Mouse (Mus musculus): ENCODE data around the gene Traf3.

Gene Traf3

GRCm38 (mm10) chr12:111165831-111166591 lies at the start of gene Traf3:
TSS of gene Traf3 (plus strand) at chr12:111166370.
- in situ Hi-C loops (cut with MboI), result no loop called here

DNA sequence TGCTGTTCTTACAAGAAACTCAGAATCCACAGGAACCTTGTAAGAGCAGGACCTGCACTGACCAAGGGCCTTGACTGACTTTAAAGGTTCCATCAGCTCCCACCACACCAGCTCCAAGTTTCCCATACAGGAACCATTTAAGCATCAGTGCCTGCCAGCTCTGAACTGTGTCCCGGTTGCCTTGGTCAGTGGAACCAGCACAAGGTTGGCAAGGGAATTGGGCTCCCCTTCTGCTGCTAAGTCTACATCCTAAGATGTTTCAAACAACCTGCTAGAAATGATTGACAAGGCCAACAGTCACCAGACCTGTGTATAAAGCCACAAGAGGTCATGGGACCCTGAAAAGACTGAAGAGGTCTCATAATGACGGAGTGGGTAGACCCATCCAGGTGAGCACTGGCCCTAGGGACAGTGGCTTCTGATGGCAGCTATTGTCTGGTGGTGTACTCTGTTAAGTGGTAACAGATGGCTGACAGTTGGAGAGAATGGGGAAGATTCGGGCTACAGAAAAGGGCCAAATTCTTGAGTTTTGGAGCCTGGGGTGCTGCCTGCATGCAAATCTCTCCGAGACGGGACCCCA lies 46.6 kb upstream of the Traf3 start:
- in situ Hi-C loops (cut with MboI), result no loop called here

DNA sequence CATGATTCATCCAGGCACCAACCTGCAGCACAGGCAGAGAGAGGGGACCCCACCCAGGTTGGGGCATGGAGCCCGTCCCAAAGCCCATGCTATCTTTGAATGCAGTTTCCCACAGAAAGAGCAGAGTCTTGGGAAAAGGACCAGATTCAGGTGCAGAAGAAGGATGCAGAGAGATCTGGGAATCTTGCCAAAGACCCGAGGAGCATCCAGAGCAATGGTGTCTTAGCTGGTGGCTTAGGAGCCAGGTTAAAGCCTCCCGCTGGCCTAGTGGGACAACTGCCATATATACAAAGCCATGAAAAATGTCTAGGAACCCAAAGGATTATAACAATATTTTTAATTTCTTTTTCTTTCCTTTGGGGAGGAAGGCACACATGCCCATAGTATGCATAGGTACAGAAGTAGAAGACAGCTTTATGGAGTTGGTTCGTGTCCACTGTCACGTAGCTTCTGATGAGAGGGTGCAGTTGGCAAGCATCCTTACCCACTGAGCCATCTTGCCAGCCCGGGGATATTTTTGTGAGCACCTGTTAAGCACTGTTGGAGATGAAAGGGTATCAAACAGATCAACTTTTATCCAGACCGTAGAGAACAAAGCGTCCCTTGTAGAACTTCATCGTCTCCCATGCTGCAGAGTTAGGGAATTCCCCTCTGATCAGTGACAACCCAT lies 45.1 kb upstream of the Traf3 start:
- in situ Hi-C loops (cut with MboI), result no loop called here

DNA sequence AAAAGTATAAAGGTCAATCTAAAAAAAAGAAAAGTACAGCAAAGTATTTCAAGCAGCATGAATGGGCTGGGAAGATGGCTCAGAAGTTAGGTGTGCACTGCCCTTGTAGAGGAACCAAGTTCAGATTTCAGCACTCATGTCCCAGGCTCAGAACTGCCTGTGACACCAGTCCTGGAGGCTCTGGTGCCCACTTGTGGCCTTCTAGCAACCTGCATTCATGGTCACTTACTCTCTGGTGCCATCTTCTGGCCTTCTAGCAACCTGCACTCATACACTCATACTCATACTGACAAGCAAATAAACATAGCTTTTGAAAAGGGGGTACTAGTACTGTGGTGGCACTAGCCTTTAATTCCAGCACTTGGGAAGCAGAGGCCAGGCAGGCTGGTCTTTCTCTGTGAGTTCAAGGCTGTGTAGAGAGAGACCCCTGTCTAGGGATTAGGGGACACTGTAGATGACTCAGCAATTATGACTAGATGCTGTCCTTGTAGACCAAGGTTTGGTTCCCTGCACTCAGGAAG lies 43.8 kb upstream of the Traf3 start:
- in situ Hi-C loops (cut with MboI), result no loop called here

DNA sequence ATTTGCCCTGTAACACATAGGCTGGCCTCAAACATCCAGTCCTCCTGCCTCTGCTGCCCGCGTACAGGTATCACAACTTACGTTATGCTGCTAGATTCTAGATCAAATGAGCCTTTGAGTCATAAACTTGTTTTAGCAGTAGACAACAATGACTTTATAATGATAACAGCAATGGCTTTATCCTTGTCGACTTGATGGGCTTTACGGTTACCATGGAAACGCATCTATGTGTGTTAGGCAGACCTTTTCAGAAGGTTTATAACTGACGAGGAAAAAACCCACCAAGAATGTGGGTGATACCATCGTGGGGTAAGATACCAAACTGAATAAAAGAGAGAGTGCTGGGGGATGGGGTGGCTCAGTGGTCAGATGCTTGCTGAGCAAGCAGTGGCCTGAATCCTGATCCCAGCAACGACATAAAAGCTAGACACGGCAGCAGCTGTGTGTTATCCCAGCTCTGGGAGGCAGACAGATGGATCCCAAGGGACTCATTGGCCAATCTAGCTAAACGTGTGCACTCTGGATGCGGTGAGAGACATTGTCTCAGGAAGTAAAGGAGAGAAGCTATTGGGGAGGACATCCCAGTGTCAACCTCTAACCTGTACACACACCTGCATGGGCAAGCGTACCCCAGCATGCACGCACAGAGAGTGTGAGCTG lies 41.4 kb upstream of the Traf3 start:
- in situ Hi-C loops (cut with MboI), result no loop called here

DNA sequence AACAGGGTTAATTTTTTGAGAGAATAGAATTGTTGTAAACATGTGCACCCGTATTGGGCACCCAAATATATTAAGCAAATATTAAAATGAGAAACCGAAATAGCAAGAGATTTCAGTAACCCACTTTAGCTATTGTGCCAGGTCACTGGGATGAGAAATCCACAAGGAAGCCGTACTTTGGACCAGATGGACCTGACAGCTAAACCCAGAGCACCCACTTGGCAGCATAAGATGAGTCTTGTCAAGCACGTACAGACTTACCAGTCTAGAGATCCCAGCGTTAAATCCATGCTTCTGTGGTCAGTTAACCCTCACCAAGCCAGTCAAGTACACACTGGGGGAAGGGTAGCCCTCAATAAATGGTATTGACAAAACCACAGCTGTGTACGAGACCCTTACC lies 40.5 kb upstream of the Traf3 start:
- in situ Hi-C loops (cut with MboI), result no loop called here

DNA sequence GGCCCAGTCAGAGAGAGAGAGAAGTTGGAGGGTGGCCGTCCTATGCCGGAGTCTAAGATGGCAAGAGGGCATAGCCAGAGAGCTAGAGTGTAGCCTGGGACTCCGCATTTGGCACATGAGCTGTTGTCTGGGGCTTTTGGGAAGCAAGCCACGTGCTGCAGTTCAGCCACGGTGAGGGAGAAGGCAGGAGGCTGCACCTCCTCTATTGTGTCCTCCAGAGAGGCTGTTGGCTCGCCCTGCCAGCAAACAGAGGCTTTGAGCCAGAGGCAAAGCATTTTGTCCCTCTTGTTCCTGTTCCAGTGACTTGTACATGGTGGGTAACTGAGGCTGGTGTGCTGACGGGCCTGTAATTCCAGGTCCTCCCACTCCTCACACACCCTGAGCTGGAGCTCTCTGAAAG lies 32.0 kb upstream of the Traf3 start:
- in situ Hi-C loops (cut with MboI), result no loop called here

DNA sequence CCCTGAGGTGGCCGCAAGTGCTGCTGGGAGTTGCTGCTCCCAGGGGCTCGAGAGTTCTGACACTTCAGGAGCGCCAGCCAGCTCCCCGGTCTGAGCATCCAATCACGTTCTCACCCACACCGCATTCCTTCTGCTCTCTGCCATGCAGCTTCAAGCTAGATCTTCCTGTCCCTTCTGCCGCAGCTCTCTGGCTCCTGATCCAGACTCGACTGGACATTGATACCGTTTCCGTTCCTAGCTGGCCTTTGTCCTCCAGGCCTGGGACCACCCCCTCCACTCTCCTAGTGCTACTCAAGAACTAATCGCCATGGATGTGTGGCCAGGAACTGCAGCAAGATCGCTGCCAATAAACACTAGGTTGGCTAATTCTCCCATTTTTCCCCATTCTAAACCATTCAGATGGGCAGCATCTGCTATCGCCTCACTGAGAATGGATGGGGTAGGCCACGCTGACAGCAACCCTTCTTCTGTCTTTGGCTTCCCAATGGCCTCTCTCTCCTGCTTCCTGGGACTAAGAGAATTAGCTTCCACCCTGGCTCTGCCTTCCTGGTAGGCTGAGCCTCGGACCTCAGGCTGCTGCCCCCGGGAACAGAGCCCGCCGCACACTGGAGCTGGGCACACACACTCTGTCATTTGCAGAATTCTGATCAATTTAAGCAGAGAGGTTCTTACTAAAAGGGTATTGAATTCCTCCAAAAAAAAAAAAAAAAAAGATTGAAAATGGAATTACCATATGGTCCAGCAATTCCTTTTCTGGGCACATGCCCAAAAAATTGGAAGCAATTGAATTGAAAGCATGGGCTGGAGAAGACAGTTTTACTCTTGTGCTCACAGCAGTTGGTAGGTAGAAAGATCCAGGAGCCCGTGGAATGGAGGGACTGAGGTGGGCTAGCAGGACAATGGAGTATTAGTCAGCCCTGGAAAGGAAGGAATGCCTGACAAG lies 31.1 kb upstream of the Traf3 start:
- in situ Hi-C loops (cut with MboI), result no loop called here

GRCm38 (mm10) chr12:111135953-111136352 lies 30.2 kb upstream of the Traf3 start:
- in situ Hi-C loops (cut with MboI), result no loop called here

DNA sequence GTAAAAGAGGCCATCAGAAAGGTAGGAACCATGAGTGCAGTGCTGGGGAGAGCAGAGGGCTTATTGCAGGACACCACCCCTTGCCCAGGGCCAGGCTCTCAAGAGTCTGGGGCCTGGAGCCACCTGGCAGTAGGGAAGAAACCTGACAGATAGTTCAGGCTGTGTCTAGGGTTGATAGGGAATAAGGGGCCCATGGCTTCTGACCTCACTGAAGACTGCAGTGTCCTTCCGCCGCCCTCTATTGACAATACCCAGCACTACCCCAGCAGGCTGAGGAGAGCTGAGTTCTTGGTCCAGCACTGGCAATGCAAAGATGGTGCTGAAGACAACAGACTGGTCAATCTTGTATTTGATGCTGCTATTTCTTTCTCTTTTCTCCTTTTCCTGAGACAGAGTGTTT lies 29.1 kb upstream of the Traf3 start:
- in situ Hi-C loops (cut with MboI), result no loop called here

DNA sequence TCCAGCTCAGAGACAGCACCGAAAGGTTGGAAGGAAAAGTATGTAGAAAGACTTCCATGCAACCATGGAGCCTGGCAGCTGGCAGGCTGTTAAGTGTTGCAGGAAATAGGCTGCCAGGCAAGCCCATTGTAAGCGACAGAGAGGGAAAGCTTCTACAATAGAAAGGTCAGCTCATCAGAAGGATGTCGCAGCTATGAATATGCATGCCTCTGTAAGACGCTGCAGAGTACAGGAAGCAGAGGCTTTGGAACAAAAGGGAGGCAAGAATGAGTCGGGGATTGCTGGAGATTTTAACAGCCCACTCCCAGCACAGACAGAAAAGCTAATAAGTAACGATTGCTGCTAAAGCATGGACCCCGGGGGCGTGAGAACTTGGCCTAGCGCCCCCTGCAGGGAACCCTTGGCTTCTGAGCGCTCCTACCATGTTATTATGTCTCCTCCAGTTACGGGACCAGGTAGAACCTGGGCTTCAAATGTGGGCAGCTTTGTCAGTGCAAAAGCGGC lies 23.1 kb upstream of the Traf3 start:
- in situ Hi-C loops (cut with MboI), result no loop called here

DNA sequence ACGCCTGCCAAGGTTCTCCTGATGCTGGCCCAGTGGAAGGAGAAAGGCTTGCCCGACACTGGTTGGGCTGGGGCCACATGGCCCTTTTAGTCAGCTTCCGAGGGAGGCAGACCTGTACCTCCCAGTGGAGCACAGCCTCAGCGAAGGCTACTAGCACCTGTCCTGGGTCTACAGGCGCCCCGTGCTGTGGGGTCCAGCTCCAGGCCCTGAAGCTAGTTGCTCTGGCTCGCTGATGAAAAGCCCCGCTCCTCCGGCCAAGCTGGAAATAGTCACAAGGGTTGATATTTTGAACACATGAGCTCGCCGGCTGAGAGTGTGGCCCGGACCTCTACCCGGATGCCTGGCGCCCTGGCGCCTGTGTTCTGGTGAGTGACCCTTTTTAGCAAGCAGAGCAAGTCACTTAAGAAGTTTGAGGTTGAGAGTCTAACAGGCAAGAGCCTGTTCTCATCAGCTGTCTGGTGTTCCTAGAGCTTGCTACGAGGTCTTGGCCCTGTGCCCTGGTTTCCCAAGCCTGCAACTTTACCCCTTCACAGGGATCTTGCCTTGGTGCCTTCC lies 22.6 kb upstream of the Traf3 start:
- in situ Hi-C loops (cut with MboI), result no loop called here

- in situ Hi-C loops (cut with MboI), result no loop called here
Observed at GRCm38 (mm10) chr12:111144598-111144997, 21.6 kb upstream of the Traf3 start.

DNA sequence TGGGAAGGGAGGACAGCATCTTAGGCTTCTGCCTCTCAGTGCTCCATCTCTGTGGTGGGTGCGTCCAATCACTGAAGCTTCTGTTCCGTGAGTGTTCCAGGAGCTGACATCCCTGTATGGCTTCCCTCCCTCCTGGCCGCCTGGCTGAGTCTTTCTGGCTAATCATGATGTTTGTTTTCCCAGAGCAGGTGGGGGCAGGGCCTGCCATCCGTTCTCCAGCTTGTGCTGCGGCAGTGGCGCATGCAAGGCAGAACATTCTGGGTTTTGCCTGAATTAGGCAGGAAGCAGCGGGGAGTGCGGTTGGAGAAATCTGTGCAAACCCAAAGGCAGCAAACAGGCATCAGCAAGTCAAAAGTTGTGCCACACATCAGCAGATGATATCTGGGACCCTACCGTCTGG lies 20.9 kb upstream of the Traf3 start:
- in situ Hi-C loops (cut with MboI), result no loop called here

- in situ Hi-C loops (cut with MboI), result no loop called here
Observed at GRCm38 (mm10) chr12:111149495-111150235, 16.5 kb upstream of the Traf3 start.

GRCm38 (mm10) chr12:111150236-111150596 lies 16.0 kb upstream of the Traf3 start:
- in situ Hi-C loops (cut with MboI), result no loop called here

DNA sequence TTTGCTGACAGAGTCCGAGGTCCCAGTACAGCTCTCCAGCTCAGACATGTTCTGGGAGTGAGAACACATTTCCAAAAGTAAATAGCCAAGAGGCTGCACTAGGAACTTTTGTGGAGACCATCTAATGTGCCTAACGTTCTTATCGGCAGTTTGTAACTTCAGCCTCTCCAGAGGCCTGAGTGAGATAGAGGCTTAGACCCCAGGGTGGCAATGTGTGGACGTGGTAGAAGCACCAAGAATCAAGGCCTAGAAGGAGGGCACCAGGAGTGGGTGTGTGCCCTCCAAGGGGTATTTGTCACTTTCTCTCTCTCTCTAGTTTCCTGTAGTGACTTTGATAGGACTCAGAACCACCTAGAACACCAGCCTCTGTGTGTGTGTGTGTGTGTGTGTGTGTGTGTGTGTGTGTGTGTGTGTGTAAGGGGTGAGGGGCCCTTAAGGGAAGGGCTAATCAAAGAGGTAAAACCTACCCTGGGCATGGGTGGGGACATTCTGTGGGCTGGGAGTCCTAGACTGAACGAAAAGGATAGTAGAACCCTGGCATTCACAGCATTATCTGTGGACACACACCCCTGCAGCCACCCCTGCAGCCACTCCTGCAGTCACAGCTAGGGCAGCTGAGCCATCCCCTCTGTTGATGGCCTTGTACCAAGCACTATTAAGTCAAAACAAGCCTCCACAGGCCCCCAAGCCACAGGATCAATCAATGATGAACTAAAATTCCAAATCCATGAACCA lies 14.6 kb upstream of the Traf3 start:
- in situ Hi-C loops (cut with MboI), result no loop called here

GRCm38 (mm10) chr12:111152579-111152978 lies 13.6 kb upstream of the Traf3 start:
- in situ Hi-C loops (cut with MboI), result no loop called here

GRCm38 (mm10) chr12:111152981-111153710 lies 13.0 kb upstream of the Traf3 start:
- in situ Hi-C loops (cut with MboI), result no loop called here
